Mouse (Mus musculus) adrenal gland, postnatal 4 days (tissue): ENCODE results near the gene Olfr403. TPM values are rescaled to one million over a fixed set of nuclear protein-coding genes. Genes with fewer than 3 reads are reported as not detected.
"Not testable (repeated sequence)": the region's sequence is repeated elsewhere in the genome, so short reads cannot be mapped to it uniquely, and the experiment has no call there.

ENCODE experiments used
- DNase-seq, 2 experiments: peaks; one replicate each; pipeline ENCODE4 v3.0.0; 2021 to 2022; ENCODE audit warnings: low spot score in 2 of 2, mixed read lengths in 2 of 2
- long read RNA-seq, 2 experiments: library from polyadenylated mRNA; stranded (forward); transcript quantifications; one replicate each; pipeline ENCODE4 v2.0.0; 2021
- total RNA-seq, 2 experiments: library from RNA; stranded (reverse); gene quantifications; 2 replicates each; pipeline ENCODE4 v1.2.3; 2021

The Olfr403 gene
- total RNA-seq, result not detected
- long read RNA-seq, experiment 1, result 0 reads
- long read RNA-seq, experiment 2, result 0 reads

- no peak for DNase-seq
These were observed at the start of gene Olfr403 for GRCm38 (mm10) chr11:74185949-74186348. Gene Olfr403 (plus strand): TSS chr11:74186249.

GRCm38 (mm10) chr11:74140001-74140400 is 46.0 kb upstream of the Olfr403 start:
- DNase-seq, result not testable (repeated sequence)

GRCm38 (mm10) chr11:74145866-74146265 is 40.2 kb upstream of the Olfr403 start:
- no peak for DNase-seq

- DNase-seq, result no peak
These were observed 32.8 kb upstream of the Olfr403 start, which contains the start of gene Olfr402 for GRCm38 (mm10) chr11:74153229-74153628. Gene Olfr402 (plus strand): TSS chr11:74153529.

- DNase-seq, result no peak
These were observed 17.3 kb upstream of the Olfr403 start for GRCm38 (mm10) chr11:74168771-74169170.

GRCm38 (mm10) chr11:74183168-74183567 is 2.9 kb upstream of the Olfr403 start:
- no peak for DNase-seq

GRCm38 (mm10) chr11:74183745-74184144 is 2.3 kb upstream of the Olfr403 start:
- DNase-seq, result no peak

GRCm38 (mm10) chr11:74211279-74211678 is 25.2 kb downstream of the Olfr403 start, which contains the start of gene Olfr43:
Gene Olfr43 (minus strand): TSS chr11:74211379.
- no peak for DNase-seq

- no peak for DNase-seq
These were observed 55.2 kb downstream of the Olfr403 start for GRCm38 (mm10) chr11:74241201-74241600.

Other genes with a start within 250 kb of the Olfr403 start
- not detected for gene Olfr23, start 249.6 kb upstream of the Olfr403 start, total RNA-seq
- gene Olfr397, start 225.4 kb upstream of the Olfr403 start, total RNA-seq, result not detected
- not detected for gene Olfr398, start 195.8 kb upstream of the Olfr403 start, total RNA-seq
- not detected for gene Olfr139, start 129.7 kb upstream of the Olfr403 start, total RNA-seq
- not detected for gene Olfr399, start 129.6 kb upstream of the Olfr403 start, total RNA-seq
- gene Zfp616, start 116.3 kb upstream of the Olfr403 start, total RNA-seq, result not detected
- not detected for gene Olfr401, start 72.5 kb upstream of the Olfr403 start, total RNA-seq
- gene Olfr402, start 32.7 kb upstream of the Olfr403 start, total RNA-seq, result not detected
- not detected for gene Olfr43, start 25.1 kb downstream of the Olfr403 start, total RNA-seq
- gene Olfr406, start 73.6 kb downstream of the Olfr403 start, total RNA-seq, result not detected
- gene Olfr59, start 97.5 kb downstream of the Olfr403 start, total RNA-seq, result not detected
- not detected for gene Olfr410, start 151.8 kb downstream of the Olfr403 start, total RNA-seq
- gene Olfr411, start 166.4 kb downstream of the Olfr403 start, total RNA-seq, result not detected
- gene Olfr412, start 175.8 kb downstream of the Olfr403 start, total RNA-seq, result not detected